Mouse (Mus musculus) Muller cell, postnatal 12 days (primary cell): Measurements from ENCODE around the gene Tspan9.

ENCODE experiments used
- DNase-seq: peaks from one replicate; pipeline ENCODE4 v3.0.0-alpha.2; 2015; ENCODE audit errors: inconsistent ontology term

The Tspan9 gene

DNA sequence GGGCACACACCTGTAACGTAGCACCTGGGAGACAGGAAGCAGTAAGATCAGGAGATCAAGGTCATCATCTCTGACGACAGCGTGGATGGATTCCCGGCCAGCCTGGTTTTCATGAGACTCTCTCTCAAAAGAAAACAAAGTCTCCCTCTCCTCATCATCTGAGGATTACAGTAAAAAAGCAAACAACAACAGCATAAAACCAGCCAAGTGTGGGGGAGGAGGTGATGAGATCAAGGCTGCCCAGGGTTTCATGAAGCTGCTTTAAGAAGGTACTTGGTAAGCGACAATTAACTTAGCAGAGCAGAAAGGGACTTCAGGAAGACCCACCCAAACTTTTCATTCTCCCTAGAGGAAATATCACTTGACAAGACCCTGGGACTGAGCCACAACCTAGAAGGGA, 39.5 kb downstream of the Tspan9 start:
- no peak for DNase-seq

DNA sequence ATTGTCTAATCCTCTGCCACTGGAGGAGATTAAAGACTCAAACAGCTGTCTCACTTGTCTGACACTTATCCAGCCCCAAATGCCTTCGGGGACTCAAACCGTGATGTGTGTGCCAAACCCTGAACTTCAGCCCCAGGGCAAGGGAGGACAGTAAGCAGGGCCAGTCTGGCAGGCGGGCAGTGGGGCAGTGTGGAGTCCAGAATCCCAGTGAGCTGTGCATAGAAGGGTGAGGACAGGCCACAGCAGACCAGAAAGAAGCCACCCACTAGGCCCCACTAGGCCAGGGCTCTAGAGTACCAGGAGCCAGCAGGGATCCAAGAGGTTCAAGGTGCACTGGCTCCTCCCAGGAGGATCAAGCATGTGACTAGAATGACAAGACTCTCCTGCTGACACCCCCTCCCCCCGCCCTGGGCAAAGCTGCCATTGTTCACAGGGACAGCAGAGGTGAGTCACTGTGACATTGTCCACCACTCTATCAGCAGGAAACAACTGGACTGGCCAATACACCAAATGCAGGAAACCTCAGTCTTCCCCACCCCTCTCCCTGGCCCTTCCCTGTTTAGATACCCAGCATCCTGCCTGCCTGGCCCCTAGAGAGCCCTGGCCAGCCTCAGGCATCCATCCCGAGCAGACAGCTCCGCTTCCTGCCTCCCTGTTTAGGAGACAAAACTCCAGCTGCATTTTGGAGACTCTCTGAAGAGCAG, 40.9 kb downstream of the Tspan9 start:
- DNase-seq, result peak; percentile 86

DNA sequence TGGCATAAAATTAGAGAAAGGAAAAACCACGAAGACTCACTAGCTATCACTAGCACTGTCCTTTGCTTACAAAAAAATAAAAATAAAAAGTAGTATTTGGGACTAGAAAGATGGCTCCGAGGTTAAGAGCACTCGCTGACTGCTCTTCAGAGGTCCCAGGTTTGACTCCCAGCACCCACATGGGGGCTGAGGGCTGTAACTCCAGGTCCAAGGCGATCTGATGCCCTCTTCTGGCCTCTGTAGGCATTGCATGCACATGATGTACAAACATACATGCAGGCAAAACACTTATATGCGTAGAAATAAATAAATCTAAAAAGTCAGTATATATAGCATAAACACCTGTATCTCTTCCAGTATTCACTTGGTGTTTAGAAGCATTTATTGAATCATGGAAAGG, 43.5 kb downstream of the Tspan9 start:
- no peak for DNase-seq

DNA sequence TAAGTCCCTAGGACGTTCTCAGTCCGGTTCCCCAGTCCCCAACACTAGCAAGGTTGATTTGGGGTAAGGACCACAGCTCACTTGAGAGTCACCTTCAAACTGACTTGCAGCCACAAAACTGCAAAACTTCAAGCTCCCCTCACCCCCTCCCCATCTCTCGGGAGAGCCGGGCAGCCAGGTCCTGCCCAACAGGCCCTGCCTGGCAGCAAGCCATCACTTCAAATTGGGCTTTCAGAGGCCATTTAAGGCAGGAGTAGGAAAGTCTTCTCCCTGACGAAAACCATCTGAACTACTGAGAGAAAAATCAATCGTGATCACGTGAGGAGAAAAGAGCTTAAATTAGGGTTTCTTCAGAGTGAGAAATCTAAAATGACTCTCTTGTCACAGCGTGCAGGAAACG, 44.2 kb downstream of the Tspan9 start:
- DNase-seq, result no peak

DNA sequence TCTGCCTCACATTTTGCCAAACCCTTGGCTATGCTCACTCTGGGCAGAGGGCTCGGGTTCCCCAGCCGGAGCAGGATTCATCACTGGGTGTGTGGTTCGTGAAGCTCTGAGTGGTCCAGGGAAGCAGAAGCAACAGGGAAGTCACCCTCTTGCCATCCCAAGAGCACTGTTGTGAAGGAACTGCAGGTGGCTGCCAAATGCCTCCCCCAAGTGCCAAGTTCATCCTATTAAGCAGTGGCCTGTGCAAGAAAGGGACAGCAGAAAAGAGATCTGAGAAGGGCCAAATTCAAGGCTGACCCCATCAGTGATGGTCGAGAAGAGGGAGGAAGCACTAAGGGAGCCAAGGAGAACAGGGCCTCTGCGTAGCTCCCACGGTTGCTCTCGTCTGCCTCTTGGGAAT, 46.9 kb downstream of the Tspan9 start:
- DNase-seq, result no peak

DNA sequence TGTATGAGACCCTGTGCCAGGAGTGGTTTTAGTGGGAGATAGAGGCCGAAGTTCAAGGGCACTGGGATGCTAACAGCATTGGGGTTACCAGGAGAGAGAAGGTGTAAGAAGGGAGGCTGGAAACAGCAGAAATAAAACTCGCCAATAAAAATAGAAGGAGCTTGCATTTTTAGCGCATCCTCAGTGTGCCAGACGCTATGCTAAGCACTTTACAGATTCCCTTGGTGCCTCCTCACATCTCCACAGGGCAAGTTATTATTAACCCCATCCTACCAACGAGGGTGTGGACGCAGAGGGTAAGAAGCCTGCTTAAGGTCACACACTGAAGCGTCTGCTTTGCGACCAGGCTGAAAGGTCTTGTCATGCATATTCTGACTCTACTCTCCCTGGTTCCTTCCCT, 47.5 kb downstream of the Tspan9 start:
- no peak for DNase-seq

DNA sequence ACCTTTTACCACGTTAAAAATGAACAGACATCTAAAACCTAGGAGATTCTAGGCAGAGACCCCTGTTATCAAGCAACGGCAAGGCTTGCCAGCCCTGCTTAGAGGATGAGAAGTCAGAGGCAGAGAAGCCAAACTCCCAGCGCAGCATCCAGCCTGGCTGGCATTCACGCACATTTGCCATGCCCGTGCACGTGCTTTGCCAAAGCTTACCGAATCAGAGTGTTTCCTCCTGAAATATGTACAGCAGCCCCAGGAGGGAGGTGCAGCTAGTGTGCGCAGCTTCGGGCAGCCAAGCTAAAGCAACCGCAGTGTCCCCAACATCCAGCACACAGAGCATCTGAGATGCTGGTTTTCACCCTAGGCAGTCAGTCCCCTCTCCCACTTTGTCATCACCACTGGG, 48.3 kb downstream of the Tspan9 start:
- DNase-seq, result no peak

DNA sequence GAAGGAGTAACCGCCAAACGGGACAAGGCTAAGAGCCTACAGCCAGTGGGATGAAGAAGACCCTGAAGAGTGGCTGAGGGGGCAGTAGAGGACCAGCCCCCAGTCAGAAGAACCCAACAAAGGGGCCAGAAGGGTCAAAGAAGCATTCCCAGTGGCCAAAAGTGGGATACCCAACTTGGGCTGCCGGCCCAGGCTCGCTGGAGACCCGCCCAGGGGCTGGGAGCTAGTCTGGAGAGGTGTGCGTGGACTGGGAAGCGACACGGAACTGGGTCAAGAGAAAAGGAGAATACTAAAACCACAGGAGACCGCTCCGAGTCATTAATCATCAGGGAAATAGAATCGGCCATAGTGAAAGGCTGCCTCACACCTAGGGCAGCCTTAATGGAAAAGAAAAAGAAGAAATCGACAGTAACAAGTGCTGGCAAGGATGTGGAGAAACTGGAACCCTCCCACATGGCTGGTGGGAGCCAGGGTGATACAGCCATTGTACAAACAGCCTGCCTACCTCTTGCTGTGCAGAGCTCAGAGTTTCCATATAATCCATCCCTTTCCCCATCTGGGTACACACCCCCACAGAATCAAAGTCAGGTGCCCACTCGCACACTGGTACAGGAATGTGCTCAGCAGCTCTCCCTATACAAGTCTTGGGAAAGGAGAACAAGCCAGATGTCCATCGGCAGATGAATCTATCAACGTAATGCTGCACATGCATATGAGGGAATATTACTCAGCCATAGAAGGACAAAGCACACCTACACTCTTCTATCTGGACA, 49.4 kb downstream of the Tspan9 start:
- DNase-seq, result no peak

DNA sequence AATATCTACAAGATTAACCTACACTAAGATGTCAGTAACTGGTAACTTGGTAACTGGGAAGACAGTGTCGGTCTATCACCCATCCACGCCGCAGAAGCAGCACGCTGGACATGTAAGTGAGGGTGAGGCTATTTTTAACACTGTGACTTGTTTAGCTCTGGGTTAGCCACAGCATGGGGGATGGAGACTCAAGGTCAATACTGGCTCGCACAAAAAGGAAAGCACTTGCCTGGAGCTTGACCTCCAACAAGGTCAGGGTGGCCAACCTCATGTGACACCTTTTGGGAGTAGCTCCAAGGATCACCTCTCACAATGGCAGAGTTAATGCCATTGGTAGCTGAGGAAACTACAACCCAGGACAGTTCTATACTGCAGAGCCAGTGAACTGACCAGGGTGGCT, 50.8 kb downstream of the Tspan9 start:
- DNase-seq, result no peak

DNA sequence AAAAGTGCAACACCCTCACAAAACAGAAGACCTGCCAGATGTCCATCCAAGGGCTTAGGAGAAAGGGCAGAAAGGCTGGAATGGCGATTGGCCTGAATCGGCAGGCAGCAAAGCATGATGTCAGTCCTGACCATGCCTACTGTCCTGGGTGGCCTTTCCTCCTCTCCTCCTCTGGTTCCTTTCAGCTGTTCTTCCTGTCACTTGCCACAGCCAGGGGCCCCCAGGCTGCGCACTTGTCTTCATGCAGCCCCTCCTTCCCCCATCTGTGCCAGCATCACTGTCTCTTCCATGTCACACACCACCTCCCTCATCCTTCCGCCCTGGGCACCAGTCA, 51.6 kb downstream of the Tspan9 start:
- DNase-seq, result no peak

DNA sequence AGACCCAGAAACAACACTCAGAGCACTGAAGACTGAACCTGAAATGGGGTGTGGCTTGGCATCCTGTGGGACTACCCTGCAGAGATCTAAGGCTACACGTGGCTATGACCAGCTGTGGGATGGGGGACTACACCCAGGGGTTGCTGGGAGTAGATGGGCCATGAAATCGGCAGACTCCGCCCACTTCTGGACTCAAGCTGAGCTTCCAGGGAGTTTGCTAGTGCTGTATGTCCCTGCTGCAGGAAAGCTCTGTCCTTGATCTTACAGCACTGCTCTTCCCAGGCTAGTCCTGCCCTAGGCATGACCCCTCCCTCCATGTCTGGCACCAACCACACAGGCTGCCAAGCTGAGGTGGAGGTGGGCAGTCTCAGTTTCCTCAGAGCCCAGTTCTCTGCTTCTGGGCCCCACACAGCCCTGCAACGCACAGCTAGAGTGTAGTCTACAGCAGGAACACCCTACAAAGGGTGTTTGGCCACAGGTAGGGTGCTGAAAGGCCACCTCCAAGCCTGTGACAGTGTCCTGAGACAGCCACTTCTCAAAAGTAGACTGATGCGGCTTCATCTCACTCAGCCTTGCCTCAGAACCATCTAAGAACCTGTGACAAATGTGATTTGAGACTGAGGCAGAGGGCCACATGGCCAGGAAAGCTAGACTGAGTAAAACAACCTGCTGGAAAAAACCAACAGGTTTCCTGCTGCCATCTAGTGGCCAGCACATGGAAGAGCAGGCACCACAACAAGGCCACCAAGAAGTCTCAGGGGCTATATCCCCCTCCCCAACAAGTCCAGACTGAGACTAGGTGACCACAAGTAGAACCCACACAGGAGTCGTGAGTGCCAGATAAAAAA, 52.2 kb downstream of the Tspan9 start:
- no peak for DNase-seq

DNA sequence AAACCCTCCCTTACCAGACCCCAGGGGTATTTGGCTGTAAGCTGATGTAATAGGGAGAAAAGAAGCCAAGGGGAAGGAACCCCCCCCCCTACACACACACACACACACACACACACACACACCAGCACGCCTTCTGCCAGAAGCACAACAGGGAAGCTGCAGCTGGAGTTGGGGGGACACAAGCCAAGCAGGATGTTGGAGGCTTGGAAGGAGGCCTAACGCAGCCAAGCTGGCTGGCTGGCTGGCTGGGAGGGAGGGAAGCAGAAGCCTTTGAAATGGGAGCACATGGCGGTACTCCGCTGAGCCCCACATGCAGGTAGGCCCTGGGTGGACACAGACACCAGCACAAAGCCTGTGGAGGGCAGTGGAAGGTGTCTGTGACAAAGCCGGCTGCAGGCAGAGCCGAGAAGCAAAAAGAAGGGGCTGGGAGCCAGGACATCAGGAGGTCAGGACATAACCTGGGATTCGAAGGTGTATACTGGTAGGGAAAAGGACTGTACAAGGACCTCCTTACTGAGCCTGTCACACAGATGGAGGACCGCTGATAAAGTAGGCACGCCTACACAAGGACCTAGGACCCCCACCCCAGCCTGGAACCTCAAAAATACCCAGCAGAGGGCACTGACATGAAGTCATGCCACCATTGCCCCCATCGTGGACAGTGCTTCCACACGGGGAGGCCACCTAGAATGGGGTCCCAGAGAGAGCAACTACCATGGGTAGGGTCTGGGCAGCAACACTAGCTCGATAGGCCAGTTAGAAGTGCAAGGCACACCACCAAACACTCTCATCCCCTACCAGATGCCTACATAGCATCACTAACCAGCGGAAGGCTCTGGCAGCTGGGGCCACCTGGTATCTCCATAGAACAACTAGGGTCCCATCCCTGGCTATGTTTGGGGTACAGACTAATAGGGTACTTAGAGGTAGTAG, 53.4 kb downstream of the Tspan9 start:
- peak; percentile 39 for DNase-seq

DNA sequence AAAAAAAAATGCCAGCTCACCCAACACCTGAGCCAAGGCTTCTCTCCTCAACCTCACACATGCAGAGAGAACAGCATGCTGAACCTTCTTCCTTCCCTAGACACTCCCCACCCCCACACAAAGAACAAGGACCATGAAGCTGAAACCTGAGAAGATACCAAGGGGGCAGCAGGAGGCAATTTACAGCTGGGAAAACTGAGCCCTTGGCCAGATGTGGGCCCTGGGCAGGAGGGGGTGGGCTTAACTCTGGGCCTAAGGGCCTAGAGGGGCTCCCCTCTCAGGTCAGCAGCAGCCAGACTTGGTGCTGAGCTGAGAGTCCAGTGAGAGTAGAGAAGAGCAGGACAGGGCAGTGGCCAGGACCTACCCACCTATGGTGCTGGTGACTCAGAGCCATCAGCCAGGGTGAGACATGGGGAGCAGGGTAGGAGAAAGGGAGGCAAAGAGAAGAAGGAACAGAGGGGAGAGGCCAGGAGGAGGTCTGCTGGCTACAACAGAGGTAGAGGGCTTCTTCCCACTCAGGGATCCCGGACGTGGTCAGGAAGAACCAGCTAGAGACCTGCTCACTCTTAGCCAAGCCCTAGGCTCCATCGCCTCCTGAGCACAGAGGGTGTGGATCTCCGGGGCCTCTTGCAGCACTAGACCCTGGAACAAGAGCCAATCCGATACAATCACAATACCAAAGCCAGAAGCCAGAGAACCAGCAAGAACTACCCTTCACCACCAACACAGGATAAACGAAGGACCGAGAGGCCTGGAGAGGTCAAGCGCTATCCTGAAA, 54.5 kb downstream of the Tspan9 start:
- no peak for DNase-seq

DNA sequence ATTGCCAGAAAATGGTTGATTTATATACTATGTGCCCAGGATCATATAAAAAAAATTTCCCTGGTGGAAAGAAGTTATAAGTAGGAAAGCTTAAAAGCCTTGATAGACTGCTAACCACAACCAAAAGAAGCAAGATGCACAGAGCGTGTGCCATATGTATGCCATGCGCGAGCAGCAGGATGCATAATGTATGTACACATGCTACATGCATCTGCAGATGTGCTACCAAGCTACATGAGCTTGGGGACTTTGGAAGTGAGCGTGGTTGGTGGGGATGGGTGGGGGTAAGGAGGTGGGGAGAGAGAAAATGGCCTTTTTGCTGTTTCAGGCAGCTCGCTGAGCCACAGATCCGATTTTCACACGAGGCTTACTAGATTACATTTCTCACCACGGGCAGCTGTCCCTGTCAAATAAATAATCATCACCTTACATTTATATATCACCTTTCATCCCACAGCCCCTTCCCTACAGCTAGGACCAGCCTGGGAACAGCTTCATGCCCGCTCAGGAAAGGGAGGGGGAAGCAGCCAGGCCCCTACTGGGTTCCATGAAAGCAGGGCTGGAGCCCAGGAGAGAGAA, 57.8 kb downstream of the Tspan9 start:
- no peak for DNase-seq

DNA sequence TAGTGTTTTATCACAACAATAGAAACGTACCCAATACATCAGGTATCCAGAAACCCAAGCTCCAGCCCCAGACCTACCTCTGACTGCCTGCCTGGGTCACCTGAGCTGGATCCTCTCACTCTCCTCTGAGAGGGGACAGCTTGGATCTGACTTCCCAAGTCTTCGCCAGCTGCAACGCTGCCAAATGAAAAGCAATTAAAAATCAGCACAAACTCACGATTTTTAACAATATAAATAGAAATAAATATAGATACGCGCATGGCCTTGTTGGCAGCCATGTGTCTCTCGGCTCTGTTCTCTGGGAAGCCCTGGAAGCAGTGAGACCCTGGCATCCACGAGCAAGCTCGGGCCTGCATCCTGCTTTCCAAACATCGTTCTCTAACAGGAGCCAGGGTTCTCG, 60.1 kb downstream of the Tspan9 start:
- no peak for DNase-seq

DNA sequence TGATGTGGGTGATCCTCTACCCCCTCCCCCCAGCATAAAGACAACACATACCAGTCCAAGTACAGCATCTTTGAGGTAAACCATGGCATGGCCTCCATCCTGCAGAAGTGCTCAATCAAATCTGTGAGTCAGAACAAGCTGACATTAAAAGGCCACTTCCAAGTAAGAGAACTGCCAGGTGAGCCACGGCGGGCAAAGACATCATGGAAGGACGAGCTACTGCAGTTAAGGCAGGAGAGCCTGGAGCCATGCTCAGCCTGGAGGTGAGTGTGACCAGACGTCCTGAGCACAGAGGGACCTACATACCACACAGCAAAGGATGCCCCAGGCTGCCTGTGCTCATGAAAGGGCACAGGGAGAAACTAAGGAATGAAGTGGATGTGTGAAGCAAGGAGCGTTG, 61.6 kb downstream of the Tspan9 start:
- no peak for DNase-seq

DNA sequence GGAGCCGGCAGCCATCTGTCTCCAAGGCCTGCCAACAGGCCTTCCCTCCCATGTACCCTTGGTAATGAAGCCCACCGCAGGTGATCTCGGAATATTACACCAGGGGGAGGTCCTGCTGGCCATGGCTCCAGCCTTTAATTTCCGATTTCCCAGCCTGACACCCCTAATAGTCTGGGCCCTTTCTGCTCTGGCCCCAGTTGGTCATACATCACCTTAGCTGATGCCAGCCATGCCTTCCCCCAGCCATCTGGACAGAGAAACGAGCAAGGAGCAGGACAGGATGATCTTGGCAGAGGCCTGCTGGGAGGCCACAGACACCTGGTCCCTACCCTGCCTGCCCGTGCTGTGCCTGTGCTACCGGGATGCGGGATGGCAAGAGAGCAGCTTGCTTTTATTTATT, 62.1 kb downstream of the Tspan9 start:
- DNase-seq, result no peak

DNA sequence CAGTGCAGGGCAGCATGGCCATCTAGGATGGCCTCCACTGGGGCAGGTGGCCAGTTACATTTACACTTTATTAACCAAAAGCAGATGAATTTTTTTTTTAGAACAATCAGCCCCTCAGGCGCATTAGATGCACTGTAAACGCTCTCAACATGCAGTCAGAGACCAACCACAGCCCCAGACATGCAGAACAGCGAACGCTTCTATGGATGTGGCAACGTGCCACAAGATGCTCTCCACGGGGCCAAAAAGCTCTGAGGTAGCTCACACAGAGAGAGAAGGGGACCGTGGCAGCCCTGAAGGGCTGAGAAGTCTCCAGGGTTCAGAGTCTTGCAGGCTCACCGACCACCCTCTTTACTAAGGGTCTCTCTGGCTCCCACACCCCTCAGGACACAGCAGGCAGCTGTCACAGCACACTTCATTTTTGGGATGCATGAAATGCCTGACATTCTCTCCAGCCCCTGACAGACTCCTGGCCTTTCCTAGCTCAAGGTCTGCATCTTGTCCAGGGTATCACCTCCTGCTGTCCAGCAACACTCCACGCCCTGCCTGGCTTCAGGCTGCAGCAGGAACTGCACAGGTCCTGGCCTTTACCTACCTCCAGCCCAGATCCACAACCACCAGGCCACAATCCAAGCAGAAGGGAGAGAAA, 63.7 kb downstream of the Tspan9 start:
- peak; percentile 41 for DNase-seq

DNA sequence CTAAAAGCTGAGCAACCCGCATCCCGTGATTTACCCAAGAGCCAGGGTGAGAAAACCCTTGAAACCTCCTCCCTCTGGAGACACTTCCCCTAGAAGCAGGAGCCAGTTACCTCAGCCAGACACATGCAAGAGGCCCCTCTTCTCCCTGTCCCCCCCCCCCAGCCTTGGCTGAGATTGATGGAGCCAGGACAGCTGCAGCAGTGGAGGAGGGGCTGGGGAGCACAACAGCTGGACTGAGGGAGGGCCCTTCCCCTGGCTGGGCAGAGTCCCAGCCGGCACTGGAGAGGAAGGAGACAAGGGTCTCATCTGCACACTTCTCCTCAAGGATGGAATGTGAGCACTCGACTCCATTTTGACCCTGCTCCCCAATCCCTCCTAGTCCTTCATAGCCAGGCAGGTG, 64.9 kb downstream of the Tspan9 start:
- DNase-seq, result no peak
